Mouse (Mus musculus) induced T-regulatory cell, adult 2 months (primary cell): ENCODE data around the gene Nucb1.

Experiments used
- DNase-seq: peaks from one replicate; pipeline ENCODE4 v3.0.0-alpha.2; 2012; ENCODE audit warnings: low read depth

Gene Nucb1

DNA sequence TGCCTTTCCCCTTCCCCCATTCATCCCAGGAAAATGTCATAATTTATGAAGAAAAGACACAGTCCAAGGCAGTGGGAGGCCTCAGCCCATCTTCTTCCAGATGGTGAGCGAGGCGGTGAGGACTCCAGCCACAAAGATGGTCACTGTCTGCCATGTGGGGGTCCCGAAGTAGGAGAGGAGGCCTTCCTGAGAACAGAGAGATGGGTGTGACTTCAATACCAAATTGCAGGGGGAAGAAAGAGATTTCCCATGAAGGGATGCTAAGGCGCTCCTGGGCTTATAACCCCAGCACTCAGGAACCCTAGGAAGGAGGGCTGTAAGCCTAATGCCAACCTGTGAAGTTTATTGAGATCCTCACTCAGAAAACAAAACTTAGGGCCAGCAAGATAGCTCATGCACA is 48.4 kb downstream of the Nucb1 start:
- no peak for DNase-seq

DNA sequence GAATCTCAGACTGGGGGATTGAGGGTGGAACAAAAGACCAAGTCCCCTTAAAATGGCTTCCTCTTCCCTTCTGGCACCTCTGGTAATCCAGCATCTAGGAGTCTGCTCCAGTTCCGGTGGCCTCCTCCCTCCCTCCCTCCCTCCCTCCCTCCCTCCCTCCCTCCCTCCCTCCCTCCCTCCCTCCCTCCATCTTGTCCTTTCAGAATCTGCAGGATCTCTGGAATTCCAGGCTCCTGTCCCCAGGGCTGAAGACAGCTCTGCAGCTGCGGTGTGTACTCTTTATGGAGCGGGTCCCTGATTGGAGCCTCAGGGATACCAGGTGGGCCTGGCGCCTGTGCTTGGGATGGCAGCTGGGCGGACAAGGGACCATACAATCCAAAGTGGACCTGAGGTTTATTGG is 48.9 kb downstream of the Nucb1 start:
- DNase-seq, result no peak

DNA sequence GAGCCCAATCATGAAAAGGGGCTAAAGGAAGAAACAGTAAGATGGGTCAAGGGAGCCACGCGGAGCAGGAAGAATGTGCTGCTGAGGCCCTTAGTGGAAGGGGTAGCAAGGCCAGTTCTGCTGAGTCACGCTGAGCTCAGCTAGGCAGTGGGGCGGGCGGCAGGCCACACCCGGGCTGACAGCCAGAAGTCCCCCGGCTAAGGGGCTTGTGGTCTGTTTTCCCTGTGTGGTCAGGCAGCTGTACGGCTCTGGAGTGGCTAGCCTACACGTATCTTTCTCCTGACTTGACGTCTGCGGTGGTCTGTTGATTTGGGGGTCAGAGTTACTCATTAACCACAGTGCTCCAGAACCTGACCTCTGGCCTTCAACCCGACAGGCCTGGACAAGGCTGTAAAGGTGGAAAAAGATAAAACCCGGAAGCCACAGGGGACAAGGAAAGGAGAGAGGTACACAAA is 49.3 kb downstream of the Nucb1 start:
- peak; percentile 32 for DNase-seq

DNA sequence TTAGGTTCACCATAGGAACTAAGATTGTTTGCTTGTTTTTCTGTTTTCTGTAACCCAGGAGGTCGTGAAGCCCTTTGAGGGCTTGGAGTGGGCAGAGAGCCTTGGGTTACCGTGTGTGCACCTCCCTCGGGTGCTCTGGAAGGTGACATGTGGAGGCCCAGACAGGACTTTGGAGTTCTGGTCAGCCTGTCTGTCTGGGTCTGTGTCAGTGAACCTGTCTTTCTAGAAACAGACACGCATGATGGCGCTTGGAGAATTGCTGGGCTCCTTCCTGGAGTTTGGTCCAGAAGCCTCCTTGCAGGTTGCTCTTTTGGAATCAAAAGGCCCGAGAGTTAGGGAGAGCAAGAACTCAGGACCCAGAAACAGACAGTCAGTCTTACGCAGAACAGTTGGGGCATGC is 49.8 kb downstream of the Nucb1 start:
- no peak for DNase-seq

DNA sequence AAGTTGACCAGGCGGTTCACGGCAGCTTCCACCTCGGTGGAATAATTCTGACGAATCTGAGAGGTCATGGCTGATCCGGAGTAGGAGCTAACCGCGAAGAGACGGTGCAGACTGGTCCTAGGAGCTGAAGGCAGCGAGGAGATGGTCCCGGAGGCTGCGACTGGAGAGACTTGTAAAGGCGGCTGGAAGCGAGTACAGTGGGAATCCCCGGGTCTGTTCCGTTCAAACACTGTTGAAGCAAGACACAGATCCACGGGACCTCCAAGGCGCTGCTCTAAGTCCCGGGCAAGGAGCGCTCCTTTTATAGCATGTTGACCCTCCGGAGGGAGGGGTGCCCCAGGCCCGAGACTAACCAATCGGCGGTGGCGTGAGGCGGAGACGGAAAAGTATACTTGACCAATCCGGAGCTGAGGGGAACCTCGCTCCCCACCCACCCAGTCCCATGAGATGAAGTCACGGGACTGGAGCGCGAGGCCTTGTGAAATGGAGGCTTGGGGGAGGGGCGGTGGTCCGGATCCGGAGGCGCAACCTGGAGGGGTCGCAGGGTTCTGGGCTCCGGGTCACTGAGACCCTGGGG is 50.6 kb downstream of the Nucb1 start, which contains the start of gene Ftl1:
Gene Ftl1, minus strand, starts transcription at position 321 of the 577 bp plus-strand sequence.
- peak; percentile 97 for DNase-seq

DNA sequence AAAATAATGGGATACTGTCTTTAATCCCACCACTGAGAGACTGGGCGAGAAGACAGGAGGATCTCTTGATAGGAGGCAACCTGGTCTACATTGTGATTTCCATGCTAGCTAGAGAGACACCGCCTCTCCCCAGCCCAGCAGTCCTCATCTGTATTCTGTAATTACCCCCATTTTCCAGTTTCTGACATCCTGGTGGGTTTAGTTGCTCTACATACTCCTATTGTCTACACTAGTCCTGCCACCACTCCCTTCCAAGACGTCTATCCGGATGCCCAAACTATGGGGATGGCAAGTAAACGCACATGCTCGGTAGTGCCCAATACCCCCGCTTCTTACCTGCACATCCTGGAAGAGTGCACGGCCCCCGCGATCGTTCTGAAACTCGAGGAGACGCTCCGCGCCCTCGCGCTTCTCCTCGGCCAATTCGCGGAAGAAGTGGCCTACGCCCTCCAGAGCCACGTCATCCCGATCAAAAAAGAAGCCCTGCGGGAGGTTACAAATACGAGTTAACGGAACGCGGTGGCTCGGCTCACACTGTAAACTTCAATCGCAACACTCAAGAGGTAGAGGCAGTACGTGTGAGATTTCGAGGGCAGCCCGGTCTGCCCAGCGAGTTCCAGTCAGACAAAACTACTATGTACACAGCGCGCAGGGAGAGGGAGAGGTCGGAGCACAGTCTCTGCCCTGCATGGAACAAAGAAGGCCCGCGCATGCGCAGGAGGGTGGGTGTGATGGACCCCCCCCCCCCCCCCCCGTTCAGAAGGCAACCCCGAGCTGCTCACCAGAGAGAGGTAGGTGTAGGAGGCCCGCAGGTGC is 51.2 kb downstream of the Nucb1 start:
- peak; percentile 91 for DNase-seq

DNA sequence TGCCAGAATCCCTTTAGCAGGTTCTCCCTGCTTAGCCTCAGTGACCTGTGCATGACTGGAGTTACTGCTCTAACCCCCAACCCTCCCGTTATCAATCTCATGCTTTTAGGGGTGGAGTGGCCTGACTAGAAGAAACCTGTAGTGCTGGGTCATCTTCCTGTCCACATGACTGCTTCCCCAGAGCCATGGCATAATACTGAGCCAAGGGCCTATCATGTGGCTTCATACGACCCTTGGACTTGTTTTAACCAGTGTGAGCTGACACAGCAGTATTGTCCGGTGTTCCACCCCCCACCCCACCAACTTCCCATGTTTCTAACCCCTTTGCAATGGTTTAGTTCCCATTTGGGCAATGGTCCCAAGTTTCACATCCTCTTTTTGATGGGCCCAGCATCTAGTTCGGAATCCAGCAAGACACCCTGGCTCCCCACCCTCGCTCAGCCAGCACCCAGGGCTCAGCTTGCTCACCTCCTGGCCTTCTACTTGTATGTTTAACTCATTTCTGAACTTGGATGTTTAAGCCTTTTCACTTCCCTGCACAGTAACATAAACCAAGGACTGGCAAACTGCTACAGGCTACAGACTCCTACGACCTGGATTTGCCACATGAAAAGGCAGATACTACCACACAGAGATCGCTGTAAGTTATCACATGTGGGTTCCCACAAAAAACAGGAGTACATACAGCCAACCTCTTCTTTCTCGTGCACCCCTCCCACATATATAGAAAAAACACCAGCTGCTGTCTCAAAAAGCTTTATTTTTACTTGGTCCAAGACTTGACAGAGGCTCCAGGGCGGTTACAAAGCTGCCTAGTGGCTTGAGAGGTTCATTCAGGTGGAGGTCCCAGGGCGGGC is 52.8 kb downstream of the Nucb1 start:
- no peak for DNase-seq

DNA sequence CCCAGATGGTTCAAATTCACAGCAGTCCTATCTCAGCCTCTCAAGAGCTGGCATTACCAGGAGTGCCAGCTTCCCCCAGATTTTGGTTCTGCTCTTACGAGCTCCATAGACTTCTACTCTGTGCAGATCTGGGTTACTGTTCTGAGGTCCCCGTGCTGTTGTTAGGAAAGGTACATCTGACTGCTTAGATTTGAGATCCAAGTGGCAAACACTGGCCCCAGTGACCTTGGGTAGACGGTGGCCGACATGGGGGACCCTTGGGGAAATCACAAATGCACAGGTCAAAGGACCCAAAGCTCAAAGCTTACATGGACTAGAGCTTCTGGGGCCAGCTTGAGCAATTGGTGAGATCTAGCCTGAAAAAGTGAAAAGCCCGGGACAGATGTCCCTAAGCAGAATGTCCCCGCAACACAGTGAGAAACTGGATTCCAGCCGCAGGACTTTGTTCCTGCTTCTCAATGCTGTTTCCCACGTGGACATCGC is 53.4 kb downstream of the Nucb1 start:
- no peak for DNase-seq

DNA sequence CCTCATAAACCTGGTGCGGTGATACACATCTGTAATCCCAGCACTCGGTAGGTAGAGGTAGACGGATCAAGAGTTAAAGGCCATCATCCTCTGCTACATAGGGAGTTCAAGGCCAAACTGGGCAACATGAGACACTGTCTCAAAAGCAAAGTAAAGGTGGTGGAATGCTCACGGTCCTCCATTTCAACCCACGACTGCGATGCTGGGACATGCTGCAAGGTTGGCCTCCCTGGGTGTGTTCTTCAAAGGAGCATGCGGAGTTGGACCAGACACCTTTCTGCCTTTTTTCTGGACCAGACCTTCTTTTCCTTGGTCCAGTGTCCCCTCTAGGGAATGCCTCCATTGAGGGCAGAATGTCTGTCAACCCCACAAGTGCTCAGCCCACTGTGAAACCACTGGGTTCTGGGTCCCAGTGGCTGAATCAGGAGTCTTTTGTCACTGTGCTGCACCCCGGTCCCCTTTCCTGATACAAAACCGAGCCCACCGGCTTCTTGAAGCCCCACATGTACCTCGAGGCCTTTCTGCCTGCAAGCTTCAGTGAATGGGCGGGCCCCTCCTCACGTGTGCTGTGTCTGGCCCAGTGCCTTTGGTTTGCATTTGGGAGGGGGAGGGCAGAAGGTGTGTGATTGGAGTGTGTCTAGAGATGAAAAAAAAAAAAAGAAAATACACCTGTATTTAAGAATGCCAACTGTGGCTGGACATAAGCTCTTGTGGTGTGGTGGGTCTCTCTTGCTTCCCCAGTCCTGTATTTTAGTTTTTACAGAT is 54.1 kb downstream of the Nucb1 start:
- DNase-seq, result no peak

DNA sequence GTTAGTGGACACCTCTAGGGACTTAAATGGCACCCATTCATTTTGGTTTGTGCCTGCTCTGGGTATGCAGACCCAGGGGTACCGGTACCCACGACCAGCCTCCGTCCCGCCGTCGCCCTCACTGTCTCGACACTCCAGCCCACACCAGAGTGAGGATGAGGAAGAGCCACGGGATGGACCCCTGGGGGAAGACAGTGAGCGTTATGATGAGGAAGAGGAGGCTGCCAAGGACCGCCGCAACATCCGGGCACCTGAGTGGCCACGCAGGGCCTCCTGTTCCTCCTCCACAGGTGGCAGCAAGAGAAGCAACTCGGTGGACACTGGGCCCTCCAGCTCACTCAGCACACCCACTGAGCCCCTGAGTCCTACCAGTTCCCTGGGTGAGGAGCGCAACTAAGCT is 55.2 kb downstream of the Nucb1 start:
- DNase-seq, result no peak

DNA sequence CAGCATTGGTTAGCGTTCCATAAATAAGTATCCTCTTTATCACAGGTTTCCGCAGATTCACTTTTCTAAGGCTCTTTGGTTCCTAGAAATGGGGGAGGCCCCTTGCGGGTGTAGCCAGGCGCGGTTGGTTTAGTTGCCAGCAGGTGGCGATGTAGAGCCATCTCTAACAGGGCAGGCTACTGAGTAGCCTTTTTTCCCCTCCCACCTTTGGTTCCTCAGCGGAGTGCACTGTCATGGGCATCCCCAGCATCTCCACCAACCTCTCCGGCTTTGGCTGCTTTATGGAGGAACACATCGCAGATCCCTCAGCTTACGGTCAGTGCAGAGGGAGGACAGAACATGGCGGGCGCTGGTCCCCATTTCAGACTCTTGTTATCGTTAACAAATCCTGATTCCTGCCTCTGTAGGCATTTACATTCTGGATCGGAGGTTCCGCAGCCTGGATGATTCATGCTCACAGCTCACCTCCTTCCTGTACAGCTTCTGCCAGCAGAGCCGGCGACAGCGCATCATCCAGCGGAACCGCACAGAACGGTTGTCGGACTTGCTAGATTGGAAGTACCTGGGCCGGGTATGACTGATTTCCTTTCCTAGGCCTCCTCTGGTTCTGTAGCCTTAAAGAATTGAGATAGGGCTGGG is 58.7 kb downstream of the Nucb1 start:
- DNase-seq, result peak; percentile 92

DNA sequence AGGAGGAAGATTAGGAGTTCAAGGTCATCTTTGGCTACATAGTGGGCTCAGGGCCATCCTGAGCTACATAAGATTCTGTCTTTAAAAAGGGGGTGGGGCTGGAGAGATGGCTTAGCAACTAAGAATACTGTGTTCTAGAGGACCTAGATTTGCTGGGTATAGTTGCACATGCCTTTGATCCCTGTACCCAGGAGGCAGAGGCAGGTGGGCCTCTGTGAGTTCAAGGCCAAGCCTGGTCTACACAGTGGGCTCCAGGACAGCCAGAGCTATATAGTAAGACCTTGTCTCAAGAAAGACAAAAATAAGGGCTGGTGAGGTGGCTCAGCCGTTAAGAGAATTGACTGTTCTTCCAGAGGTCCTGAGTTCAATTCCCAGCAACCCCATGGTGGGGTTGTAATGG is 60.2 kb downstream of the Nucb1 start:
- no peak for DNase-seq

DNA sequence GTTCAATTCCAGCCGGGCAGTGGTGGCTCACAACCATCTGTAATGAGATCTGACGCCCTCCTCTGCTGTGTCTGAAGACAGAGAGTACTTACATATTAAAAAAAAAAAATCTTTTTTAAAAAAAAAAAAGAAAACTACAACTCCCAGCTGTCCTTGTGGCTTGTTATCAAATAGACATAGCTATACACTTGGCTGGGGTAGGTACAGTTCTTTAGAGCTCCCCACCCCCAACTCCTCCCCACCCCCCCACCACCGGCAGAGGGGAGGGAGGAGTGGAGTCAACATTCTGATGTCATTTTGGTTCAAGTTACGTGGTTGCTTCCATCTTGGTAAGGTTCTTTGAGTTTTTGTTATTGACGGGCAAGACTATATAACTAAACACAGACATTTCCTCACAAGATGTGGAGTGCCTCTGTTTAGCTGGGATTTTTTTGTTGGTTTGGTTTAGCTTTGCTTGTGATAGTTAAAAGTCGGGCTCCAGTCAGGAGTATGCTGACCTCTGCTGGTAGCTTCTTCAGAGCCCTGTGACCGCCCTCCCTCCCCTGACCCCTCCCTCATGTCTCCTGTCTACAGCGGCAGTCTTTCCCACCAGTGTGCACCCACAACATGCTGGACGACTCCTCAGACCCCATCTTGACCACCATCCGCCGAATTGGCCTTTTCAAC is 62.7 kb downstream of the Nucb1 start:
- peak; percentile 69 for DNase-seq

DNA sequence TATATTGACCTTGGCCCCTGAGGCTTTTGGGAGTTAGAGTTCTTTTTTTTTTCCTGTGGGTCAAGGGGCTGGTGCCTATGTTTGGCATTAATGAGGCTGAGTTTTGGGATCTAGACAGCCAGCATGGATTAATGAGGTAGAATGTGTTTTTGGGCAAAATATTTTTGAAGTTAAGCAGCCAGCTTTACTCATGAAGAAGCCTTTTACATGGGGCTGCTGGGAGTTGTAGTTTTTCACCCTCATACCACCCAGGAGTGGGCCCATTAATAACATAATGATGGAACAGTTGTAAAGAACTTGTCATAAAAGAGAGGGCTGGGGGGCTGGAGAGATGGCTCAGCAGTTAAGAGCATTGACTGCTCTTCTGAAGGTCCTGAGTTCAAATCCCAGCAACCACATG is 63.6 kb downstream of the Nucb1 start:
- no peak for DNase-seq

DNA sequence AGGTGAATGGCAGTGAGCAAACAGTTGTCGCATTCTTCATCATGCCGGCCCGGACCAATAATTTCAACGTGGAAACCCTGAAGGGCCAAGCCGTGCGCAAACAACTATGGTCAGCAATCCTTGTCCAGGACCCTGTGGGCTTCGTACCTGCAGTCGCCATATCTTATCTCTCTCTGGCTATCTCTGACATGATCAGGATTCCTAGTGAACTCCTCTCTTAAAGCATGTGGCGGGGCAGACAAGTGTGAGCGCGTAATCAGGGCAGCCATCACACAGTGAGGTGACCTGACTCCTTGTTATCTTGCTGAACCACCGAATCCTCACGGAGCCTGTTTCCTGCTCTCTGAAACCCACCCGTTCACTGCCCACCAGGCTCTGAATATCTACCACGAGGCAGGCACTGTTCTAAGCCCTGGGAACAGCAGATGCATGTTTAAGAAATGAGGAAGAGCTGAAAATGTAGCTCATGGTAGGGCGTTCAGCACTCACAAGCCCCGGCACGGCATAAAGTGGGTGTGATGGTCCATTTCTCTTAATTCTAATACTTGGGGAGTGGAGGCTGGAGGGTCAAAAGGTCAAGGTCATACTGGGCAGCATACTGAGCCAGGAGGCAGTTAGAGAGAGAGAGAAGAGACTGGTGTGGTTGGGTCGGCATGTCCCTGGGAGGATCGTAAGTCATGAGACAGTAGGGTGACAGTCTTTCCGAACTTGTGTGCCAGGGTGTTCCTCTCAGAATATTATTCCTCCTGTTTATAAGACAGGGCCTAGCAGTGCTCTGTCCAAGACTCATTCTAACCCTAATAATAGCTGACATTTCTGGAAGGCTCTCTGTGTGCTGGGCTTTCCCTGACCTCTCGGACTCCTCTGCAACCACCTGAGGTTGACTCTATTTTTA is 66.4 kb downstream of the Nucb1 start:
- DNase-seq, result no peak
